Mouse (Mus musculus) layer of hippocampus, adult 11-12 months (tissue): Measurements from ENCODE around the gene Tcte2.
"Not testable (repeated sequence)": the region's sequence is repeated elsewhere in the genome, so short reads cannot be mapped to it uniquely, and the experiment has no call there.

Experiments used
- DNase-seq: peaks from one replicate; pipeline ENCODE4 v3.0.0; 2022; ENCODE audit warnings: low spot score

The Tcte2 gene

GRCm38 (mm10) chr17:13761179-13761913, at the start of gene Tcte2:
Gene Tcte2, minus strand, starts transcription at chr17:13761825.
- no peak for DNase-seq

DNA sequence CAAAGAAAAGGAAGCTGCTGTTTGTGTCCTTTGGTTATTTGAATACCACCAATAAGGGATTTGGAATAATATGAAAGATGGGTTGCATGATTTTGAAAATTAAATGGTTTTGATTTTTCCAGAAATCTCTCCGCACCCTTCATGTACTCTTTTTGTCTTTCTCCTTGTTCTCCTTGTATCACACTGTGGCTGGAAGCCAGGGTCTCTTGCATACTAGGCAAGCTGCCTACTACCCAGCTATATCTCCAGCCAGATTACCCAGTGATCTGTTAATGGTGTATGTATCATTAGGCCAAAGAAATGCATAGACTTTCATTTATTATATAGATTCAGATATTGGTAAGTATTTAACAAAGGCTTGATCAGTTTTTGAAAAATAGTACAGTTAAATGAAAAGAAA, 44.4 kb upstream of the Tcte2 start:
- DNase-seq: no peak

DNA sequence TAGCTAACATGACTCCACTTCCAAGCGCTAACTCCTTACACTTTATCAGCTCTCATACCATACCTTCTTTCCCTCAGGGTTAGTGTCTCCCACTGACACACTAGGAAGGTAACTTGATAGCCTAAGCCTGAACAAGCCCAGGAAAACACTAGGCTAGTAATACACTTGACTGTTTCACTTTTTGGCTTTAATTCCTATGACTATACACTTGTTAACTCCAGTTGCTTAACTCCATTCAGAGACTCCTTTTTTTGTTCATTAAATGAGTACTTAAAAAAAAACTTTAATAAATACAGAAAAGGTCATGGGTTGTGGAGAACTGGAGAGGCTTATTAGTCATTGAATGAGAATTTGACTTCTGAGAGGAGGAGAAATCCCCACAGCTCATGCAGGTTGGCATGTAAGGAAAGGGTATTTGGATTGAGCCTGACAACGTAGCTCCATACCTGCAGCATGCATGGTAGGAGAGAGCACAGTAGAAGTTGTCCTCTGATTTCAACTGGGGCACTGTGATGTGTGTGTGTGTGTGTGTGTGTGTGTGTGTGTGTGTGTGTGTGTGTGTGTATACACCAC, 41.3 kb upstream of the Tcte2 start:
- no peak for DNase-seq

DNA sequence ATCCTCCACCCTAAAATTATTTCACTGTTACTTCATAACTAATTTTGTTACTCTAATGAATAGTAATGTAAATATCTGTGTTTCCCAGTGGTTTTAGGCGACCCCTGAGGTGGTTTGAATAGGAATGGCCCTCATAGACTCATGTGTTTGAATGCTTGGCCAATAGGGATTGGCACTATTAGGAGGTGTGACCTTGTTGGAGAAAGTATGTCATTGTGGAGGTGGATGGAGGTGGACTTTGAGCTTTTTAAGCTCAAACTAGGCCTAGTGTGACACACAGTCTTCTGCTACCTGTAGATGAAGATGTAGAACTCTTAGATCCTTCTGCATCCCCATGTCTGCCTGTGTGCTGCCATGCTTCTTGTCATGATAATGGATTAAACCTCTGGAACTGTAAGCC, 36.1 kb upstream of the Tcte2 start:
- DNase-seq: no peak

DNA sequence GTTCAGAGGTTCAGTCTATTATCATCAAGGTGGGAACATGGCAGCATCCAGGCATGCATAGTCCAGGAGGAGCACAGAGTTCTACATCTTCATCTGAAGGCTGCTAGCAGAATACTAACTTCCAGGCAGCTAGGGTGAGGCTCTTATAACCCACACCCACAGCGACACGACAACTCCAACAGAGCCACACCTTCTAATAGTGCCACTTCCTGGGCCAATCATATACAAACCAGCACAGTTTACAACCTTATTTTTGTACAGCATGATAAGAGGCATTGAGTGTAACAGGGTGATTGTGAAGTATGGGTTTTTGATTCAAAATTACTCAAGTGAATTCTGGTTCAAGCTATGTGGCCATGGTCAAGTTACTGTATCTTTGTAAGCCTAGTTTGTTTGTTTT, 28.4 kb upstream of the Tcte2 start:
- not testable (repeated sequence) for DNase-seq

DNA sequence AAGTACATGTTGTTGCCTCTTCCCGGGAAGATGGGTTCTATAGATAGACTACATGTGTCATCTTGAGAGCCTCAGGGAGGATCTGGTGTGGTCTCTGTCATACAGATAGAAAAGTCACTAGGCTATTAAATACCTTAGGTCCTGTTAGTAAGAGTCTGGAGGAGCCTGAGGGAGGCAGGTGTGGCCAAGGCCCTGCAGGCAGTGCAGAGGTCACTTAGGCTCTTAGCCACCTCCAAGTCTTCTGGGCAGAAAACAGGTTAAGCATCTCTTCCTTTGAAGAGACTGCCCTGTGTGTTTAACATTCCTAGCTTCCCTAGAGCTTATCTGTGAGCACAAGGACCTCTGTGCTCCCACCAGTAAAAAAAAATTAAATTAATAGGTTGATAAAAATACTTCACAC, 21.8 kb upstream of the Tcte2 start:
- DNase-seq: no peak

DNA sequence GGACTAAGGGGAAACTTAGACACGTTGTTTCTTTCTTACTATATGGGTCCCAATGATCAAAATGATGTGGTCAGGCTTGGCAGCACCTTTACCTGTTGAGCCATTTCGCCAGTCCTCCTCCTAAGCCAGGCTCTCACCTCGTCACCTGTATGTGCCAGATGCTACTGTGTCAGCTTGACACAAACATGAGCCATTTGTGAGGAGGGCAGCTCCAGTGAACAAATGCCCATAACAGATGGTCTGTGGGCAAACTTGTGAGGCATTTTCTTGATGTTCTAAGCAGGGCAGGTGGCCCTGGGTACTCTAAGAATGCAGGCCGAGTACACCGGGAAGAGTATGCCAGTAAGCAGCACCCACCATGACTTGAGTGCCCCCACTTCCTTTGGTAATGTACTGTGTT, 20.3 kb upstream of the Tcte2 start:
- no peak for DNase-seq

GRCm38 (mm10) chr17:13778865-13779264, 17.2 kb upstream of the Tcte2 start:
- no peak for DNase-seq

DNA sequence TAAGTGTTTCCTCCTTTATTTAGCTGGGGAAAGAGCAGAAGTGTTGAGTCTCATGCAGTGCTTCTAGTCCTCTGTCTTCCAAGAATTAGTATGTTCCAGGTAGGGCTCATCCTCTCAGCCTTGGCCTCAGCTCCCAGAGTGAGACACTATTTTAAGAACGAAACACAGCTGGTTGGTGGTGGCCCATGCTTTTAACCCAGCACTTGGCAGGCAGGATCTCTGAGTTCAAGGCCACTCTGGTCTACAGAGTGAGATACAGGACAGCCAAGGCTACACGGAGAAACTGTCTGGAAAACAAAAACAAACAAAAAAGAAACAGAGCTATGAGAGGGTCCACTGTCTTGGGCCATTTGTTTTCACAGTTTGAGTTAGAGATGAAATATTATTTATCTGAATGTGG, 16.1 kb upstream of the Tcte2 start:
- no peak for DNase-seq

DNA sequence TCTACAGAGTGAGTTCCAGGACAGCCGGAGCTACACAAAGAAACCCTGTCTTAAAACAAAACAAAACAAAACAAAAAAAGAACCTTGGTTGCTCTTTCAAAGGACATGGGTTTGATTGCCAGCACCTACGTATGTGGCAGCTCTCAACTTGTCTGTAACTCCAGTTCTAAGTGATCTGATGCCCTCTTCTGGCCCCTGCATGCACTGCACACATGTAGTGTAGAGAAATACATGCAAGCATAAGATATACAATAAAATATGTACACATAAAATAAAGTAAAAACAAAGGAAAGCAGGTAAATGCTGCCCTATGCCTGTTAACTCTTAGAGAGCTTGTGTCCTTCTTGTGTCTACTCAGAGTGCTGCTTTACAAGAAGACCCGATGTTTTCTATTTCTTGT, 7.6 kb upstream of the Tcte2 start:
- DNase-seq: no peak

- no peak for DNase-seq
Observed at GRCm38 (mm10) chr17:13768531-13768930, 6.9 kb upstream of the Tcte2 start.

GRCm38 (mm10) chr17:13764911-13765310, 3.3 kb upstream of the Tcte2 start:
- not testable (repeated sequence) for DNase-seq

DNA sequence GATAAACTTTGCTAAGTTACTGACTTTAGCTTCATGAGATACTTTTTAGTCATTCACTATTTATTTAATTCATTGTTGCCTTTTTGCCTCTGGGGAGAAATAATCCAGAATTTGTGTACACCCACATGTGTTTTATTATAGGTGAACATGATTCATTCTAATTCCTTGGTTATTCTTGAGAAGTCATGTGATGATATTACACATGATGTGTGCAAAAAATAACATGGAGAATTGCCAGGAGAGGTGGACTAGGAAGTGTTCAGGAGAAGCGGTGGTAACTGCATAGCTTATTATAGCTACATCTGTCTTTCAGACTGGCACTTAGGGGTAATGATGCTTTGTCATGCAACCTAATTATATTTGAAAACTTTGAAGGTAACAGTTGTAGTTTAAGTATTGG, 2.2 kb upstream of the Tcte2 start:
- no peak for DNase-seq

DNA sequence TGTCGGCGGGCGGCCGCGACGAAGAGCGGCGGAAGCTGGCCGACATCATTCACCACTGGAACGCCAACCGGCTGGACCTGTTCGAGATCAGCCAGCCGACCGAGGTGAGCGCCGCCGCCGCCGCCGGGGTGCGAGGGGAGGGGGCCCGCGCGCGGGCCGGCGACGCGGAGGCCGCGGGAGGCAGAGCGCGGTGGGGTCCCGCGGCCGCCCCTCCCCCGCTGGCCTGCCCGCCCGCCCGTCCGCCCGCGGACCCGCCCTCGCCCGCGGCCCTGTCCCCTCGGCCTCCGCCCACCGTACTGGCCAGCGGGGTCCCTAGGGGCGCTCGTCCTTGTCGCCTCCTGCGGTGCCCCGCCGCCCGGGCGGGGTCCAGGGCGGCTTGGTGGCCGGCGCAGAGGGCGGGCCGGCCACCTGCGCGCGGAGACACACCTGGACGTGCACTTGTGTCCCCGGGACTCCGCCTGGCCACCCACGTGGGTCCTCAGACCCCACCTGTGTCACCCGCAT, 898 bp downstream of the Tcte2 start:
- DNase-seq: no peak

DNA sequence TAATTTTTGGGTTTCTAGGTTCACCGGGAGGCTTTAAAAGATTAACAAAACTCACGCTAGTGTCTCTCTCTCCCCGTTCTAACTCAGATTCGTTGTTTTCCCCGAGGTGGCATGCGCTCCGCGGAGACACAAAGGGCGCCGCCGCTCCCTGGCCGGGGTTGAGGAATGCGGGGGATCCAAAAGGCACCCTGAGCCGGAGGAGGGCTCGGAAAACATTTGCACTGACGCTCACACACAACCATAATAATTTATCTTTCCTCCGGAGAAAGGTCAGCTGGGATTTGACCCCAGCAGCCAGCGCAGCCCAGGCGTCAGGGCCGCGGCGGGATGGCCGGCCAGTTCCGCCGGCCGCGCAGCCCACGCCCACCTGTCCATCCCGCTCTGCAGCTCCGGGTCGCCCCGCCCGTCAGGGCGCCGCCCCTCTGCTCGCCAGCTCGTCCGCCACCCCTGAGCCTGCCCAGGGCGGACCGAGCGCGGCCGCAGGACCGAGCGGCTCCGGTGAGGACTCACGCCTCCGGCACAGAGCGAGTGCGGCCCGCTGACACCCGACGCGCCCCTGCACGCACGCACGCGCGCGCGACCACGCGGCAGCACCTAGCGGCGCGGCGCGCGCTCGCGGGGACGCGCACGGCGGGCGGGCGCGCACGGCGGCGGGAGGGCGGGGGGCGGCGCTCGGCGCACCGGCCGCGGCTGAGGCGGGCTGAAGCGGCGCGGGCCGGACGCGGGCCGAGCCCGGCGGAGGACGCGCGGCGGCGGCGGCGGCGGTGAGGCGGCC, 1.6 kb downstream of the Tcte2 start, which contains the start of gene Afdn:
Afdn (plus strand) TSS at position 687 of the 775 bp plus-strand sequence.
- DNase-seq: peak; percentile 82

- DNase-seq: no peak
Observed at GRCm38 (mm10) chr17:13759156-13759852, 2.3 kb downstream of the Tcte2 start.

DNA sequence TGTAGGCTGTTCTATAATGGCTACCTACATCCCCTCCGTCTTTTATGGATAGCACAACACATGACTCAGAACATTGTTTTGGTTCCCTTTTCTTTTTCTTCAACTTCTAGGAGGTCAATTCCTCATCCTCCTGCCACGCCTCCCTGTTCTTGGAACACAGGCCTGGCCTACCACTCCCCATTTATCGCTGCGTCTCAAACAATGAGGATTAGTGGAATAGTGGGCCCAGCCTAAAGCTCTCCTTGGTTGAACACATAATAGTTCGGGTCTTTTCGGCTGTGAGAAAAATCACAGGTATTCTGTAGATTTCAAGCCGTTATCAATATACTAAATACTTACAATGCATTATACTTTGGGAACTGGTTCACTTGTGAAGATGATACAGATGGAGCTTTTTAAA, 3.0 kb downstream of the Tcte2 start:
- no peak for DNase-seq

GRCm38 (mm10) chr17:13754940-13755339, 6.7 kb downstream of the Tcte2 start:
- no peak for DNase-seq

GRCm38 (mm10) chr17:13753918-13754317, 7.7 kb downstream of the Tcte2 start:
- no peak for DNase-seq

GRCm38 (mm10) chr17:13749027-13749426, 12.6 kb downstream of the Tcte2 start:
- no peak for DNase-seq

- DNase-seq: no peak
Observed at GRCm38 (mm10) chr17:13747681-13748080, 13.9 kb downstream of the Tcte2 start.

DNA sequence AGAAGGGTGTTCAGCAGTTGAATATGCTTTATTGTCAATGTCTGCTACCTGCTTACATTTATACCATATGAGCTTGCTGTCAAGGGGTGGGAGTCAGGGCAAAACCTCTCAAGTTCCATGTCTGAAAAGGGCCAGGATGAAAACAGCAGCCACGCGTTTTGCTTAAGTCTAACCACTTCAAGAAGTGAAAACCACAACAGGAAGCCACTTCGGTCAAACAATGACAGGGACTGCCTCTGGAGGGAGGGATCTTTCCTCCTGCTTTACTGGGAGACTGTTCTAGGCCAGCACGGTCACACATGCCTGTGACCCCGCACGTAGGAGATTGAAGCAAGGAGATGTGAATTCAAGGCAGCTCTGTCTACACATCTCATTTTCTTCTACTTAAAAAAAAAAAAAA, 15.3 kb downstream of the Tcte2 start:
- DNase-seq: no peak
